11 mouse cellular contexts compared by ENCODE assay signal in the genomic region with DNA sequence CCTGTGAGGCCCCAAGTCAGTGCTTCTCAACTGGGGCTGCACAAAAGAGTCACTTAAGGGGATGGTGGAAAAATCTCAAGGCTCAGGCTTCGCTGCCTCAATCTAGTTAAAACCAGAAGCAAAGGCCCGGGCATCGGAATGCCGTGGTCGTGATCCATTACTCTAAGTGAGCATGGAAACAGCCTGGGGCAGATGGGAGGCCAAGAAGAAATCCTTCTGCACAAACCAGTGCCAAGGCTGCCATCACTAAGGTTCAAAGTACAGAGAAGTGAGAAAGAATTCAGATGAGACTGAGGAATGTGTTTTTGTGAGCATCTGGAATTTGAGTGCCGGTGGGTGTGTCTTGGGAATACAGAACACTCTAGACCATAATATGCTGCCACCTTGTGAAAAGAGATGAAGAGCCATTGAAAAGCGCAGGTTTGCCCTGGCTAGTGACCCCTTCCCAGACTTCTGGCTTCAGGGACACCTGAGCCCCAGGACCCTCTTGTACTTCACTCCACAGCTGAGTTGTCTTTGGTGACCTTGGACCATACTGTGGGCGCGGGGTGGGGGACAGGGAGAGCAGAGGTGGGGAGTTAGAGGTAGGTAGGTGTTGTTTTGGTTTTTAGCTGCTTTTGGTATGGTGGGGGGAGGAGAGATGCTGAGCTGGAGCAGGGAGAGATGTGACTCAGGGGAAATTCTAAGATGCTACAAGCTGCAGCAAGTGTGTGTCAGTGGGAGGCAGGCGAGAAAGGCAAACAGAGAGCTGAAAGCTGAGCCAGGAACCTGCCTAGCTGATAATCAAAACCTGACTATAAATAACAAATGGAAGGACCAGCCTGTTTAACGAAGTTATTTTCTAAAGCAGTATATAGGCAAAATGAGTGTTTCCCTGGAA. TPM values are rescaled to one million over a fixed set of nuclear protein-coding genes. Genes with fewer than 3 reads are reported as not detected.
A peak's percentile ranks its signal among the peaks of the same experiment; 100 is the strongest.
DNase-seq lines count a peak whose midpoint lies in the region; ATAC-seq lines count a peak whose summit lies in the region.
"Had no signal": no experiment of that assay in that cellular context is flagged by ENCODE, and none has a peak within 500 bp of the region (broad histone marks: within the 10 kb centered on the region; RNA-seq: fewer than 3 reads in every experiment).

No protein-coding gene starts in this region.

- H3K27ac ChIP-seq in kidney, embryonic 15.5 days: 0 out of 2 replicates have a peak overlapping the region, but pooled peaks have one; percentile 9
- H3K27ac ChIP-seq in midbrain, embryonic 14.5 days (replicated peaks; ENCODE audit: low read depth, low read length): no peak overlapping the region
- no peak overlapping the region for H3K27ac ChIP-seq in midbrain, embryonic 15.5 days
- H3K27ac ChIP-seq: hindbrain, postnatal 0 days; liver, embryonic 15.5 days had no signal

- peaks cover 7% of the 10 kb centered on the region; the same call in 1 of the 2 replicates for H3K9me3 ChIP-seq in kidney, embryonic 15.5 days (replicated peaks)
- no peaks in the 10 kb centered on the region for H3K9me3 ChIP-seq in midbrain, embryonic 14.5 days (ENCODE audit: control insufficient read depth, low read length)
- H3K9me3 ChIP-seq in midbrain, embryonic 15.5 days: 0 out of 2 replicates have a peak, but pooled peaks cover 1% of the 10 kb centered on the region
- H3K9me3 ChIP-seq: liver, embryonic 15.5 days had no signal

- no peak overlapping the region for H3K4me2 ChIP-seq in kidney, embryonic 15.5 days
- no peak overlapping the region for H3K4me2 ChIP-seq in midbrain, embryonic 14.5 days (ENCODE audit: low read length)
- no peak overlapping the region for H3K4me2 ChIP-seq in midbrain, embryonic 15.5 days
- H3K4me2 ChIP-seq: liver, embryonic 15.5 days had no signal

- H3K36me3 ChIP-seq in kidney, embryonic 15.5 days: no peaks in the 10 kb centered on the region
- no peaks in the 10 kb centered on the region for H3K36me3 ChIP-seq in midbrain, embryonic 14.5 days (ENCODE audit: control insufficient read depth, insufficient read depth, low read length)
- no peaks in the 10 kb centered on the region for H3K36me3 ChIP-seq in midbrain, embryonic 15.5 days (replicated peaks)
- H3K36me3 ChIP-seq: liver, embryonic 15.5 days had no signal

- H3K9ac ChIP-seq in kidney, embryonic 15.5 days: no peak overlapping the region
- no peak overlapping the region for H3K9ac ChIP-seq in midbrain, embryonic 14.5 days (replicated peaks; ENCODE audit: low read length)
- H3K9ac ChIP-seq in midbrain, embryonic 15.5 days: no peak overlapping the region
- H3K9ac ChIP-seq: liver, embryonic 15.5 days had no signal

- no peak overlapping the region for H3K4me3 ChIP-seq in kidney, embryonic 15.5 days (replicated peaks)
- no peak overlapping the region for H3K4me3 ChIP-seq in midbrain, embryonic 14.5 days (replicated peaks; ENCODE audit: low read depth, low read length)
- no peak overlapping the region for H3K4me3 ChIP-seq in midbrain, embryonic 15.5 days
- H3K4me3 ChIP-seq: liver, embryonic 15.5 days had no signal

- no peaks in the 10 kb centered on the region for H3K27me3 ChIP-seq in kidney, embryonic 15.5 days
- no peaks in the 10 kb centered on the region for H3K27me3 ChIP-seq in midbrain, embryonic 14.5 days (ENCODE audit: control insufficient read depth, insufficient read depth, low read length)
- no peaks in the 10 kb centered on the region for H3K27me3 ChIP-seq in midbrain, embryonic 15.5 days (replicated peaks)

- DNase-seq in heart, adult 11 months: peak; percentile 82
- no peak for DNase-seq in heart, postnatal 14 days
- DNase-seq in R1 (ENCODE audit: low read depth, low spot score): peak; percentile 59
- DNase-seq in left cerebral cortex, postnatal 36 days (ENCODE audit: low spot score in 2 of 2): peak; percentile 65 to 67
- no peak for DNase-seq in midbrain, embryonic 14.5 days
- DNase-seq in adrenal gland, adult 18-20 months (ENCODE audit: low spot score in 2 of 2): no peak
- DNase-seq: cerebellum, postnatal 25 days had no signal

- no peak for ATAC-seq in kidney, embryonic 15.5 days (replicated peaks; ENCODE audit: low FRiP score)
- no peak for ATAC-seq in midbrain, embryonic 14.5 days (ENCODE audit: low FRiP score, low TSS enrichment)
- ATAC-seq in midbrain, embryonic 15.5 days (replicated peaks): no peak
- ATAC-seq: hindbrain, postnatal 0 days had no signal

- peaks cover 11% of the 10 kb centered on the region; the same call in 1 of the 2 replicates for H3K4me1 ChIP-seq in kidney, embryonic 15.5 days
- no peaks in the 10 kb centered on the region for H3K4me1 ChIP-seq in midbrain, embryonic 14.5 days (ENCODE audit: control insufficient read depth, insufficient read depth, low read length)
- H3K4me1 ChIP-seq in midbrain, embryonic 15.5 days: no peaks in the 10 kb centered on the region; the same call in 1 of the 2 replicates
- H3K4me1 ChIP-seq: liver, embryonic 15.5 days had no signal

- intact Hi-C loops in heart, postnatal 14 days (cut with DNase I): no loop called here
- intact Hi-C loops in left cerebral cortex, postnatal 36 days (cut with DNase I): loop anchor here (1.0 to 5.0 kb wide), 2 partner anchors 27 to 35 kb away; a partner anchor contains a TSS

- WGBS in kidney, embryonic 15.5 days: 58% methylated on average over 11 of the region's 11 CpGs
- 79% methylated on average over 11 of the region's 11 CpGs for WGBS in midbrain, embryonic 14.5 days
- whole genome bisulfite sequencing in midbrain, embryonic 15.5 days: 76% methylated on average over 11 of the region's 11 CpGs

RNA-seq across cellular contexts. Expression of a gene that starts 26.9 kb away (rescaled TPM):
- total RNA-seq in heart, postnatal 14 days (2021): 10 to 100 TPM; 26.9 to 28.7 TPM
- 7.3 and 8.4 TPM in 2 replicates for polyA plus RNA-seq in kidney, embryonic 15.5 days (2015; fragmentation: Nextera tagmentation; extraction: Ambion mirVana)
- total RNA-seq in left cerebral cortex, postnatal 36 days (2021): 10 to 100 TPM; 53.4 to 60.6 TPM
- polyA plus RNA-seq in midbrain, embryonic 14.5 days (2014; fragmentation: Nextera tagmentation; extraction: Ambion mirVana): 10.1 and 15.3 TPM in 2 replicates
- polyA plus RNA-seq in midbrain, embryonic 15.5 days (2015; fragmentation: Nextera tagmentation; extraction: Ambion mirVana): 9.5 and 10.3 TPM in 2 replicates
- total RNA-seq in adrenal gland, adult 18-20 months (2021): 10 to 100 TPM; 14.3 to 15.4 TPM

Comparison
In these comparisons a context has a peak if more than half of its experiments do, and no peak if none do; other contexts are left out.
1. DNase-seq: peak in heart, adult 11 months (single experiment), R1 (single experiment) and left cerebral cortex, postnatal 36 days (2 of 2); none in heart, postnatal 14 days (0 of 2), midbrain, embryonic 14.5 days (single experiment) and adrenal gland, adult 18-20 months (0 of 2).